Mouse (Mus musculus) lung, embryonic 14.5 days (tissue): ENCODE measurements around the gene Irx4. TPM values are rescaled to one million over a fixed set of nuclear protein-coding genes. Genes with fewer than 3 reads are reported as not detected.
A peak's percentile ranks its signal among the peaks of the same experiment; 100 is the strongest.

Experiments
- ATAC-seq: fragments of 200-750 bp; cut with Nextera tagmentation; 2 replicates; pipeline ENCODE4 v1.8.0; 2017; ENCODE audit warnings: mild to moderate bottlenecking, moderate TSS enrichment, moderate library complexity; ENCODE audit not compliant: insufficient read depth
- DNase-seq: peaks from one replicate; pipeline ENCODE4 v3.0.0-alpha.2; 2015
- H3K27ac ChIP-seq: fragments of 300-500 bp; sonication (generic); 2 replicates; pipeline ENCODE4 v1.5.1; 2014; ENCODE audit warnings: low read depth, mild to moderate bottlenecking, moderate library complexity
- H3K27me3 ChIP-seq: fragments of 300-500 bp; sonication (generic); 2 replicates; pipeline ENCODE4 v1.6.1; 2014; ENCODE audit warnings: low read length, control low read depth; ENCODE audit not compliant: insufficient read depth
- H3K36me3 ChIP-seq: fragments of 300-500 bp; sonication (generic); 2 replicates; pipeline ENCODE4 v1.6.1; 2014; ENCODE audit warnings: control low read depth; ENCODE audit not compliant: insufficient read depth
- H3K4me1 ChIP-seq: fragments of 300-500 bp; sonication (generic); 2 replicates; pipeline ENCODE4 v1.6.1; 2014; ENCODE audit warnings: antibody characterized with exemption, control low read depth; ENCODE audit not compliant: insufficient read depth
- H3K4me2 ChIP-seq: fragments of 300-500 bp; sonication (generic); 2 replicates; pipeline ENCODE4 v1.6.1; 2014; ENCODE audit warnings: mild to moderate bottlenecking
- H3K4me3 ChIP-seq: fragments of 300-500 bp; sonication (generic); 2 replicates; pipeline ENCODE4 v1.5.1; 2014; ENCODE audit warnings: low read depth, low read length
- H3K9ac ChIP-seq: fragments of 300-500 bp; sonication (generic); 2 replicates; pipeline ENCODE4 v1.6.1; 2014
- H3K9me3 ChIP-seq: fragments of 300-500 bp; sonication (generic); 2 replicates; pipeline ENCODE4 v1.6.1; 2016; ENCODE audit warnings: low read depth, low read length, control low read depth
- CTCF ChIP-seq: IDR thresholded peaks from 2 replicates; pipeline ENCODE4 v1.5.1; 2016; ENCODE audit warnings: antibody characterized with exemption, low read depth
- WGBS: fragments of 180-500 bp; shearing (Covaris S2); extraction: QIAGEN DNeasy Blood & Tissue Kit; methylation state at CpG from one replicate; pipeline ENCODE4 v1.1.7; 2014; 5-methylcytosine and 5-hydroxymethylcytosine counted together
- polyA plus RNA-seq: library from polyadenylated mRNA; unstranded; fragments of >200 nt; fragmentation: Nextera tagmentation; extraction: Ambion mirVana; gene quantifications from 2 replicates; pipeline ENCODE4 v1.2.1, GENCODE M21; 2014

Gene Irx4
- polyA plus RNA-seq, 1 experiment from 2014 or later, result not detected

DNA sequence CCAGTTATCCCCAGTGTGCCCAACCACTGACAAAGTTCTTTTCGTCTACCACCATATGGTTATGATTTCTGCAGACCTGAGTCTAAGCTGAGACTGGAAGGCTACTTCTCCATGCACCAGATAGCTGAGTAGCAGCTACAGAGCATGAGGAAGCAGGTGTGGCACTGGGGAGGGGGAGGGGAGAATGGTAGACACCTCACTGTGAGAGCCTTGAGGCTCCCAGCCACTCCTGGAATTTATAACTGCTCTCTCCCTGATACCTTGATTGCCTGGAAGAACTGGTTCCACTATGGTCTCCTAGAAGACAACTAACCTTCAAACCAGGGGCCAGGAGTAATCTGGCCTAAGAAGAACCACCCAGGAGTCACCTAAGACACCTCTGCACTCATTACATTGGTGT is 18.9 kb downstream of the Irx4 start:
- Histone ChIP-seq H3K4me3 (no peak overlapping the region), H3K27me3 (peaks cover 8% of the 10 kb centered on the region), H3K27ac (no peak overlapping the region), H3K9ac (no peak overlapping the region), H3K9me3 (no peaks in the 10 kb centered on the region), H3K36me3 (no peaks in the 10 kb centered on the region), H3K4me1 (no peaks in the 10 kb centered on the region), H3K4me2 (no peak overlapping the region)
- ATAC-seq (no peak), DNase-seq (no peak)
- WGBS, result 68% methylated on average over 1 of the region's 1 CpGs
- TF ChIP-seq CTCF, result no peak

GRCm38 (mm10) chr13:73282407-73282806 is 22.1 kb downstream of the Irx4 start:
- H3K4me2 ChIP-seq, result no peak overlapping the region
- H3K27me3 ChIP-seq, result no peaks in the 10 kb centered on the region
- H3K9me3 ChIP-seq, result no peaks in the 10 kb centered on the region
- no peak overlapping the region for H3K4me3 ChIP-seq
- no peak for ATAC-seq
- H3K9ac ChIP-seq, result no peak overlapping the region
- H3K4me1 ChIP-seq, result no peaks in the 10 kb centered on the region
- no peak overlapping the region for H3K27ac ChIP-seq
- no peak for TF ChIP-seq CTCF
- 55% methylated on average over 2 of the region's 2 CpGs for WGBS
- no peak for DNase-seq
- no peaks in the 10 kb centered on the region for H3K36me3 ChIP-seq

DNA sequence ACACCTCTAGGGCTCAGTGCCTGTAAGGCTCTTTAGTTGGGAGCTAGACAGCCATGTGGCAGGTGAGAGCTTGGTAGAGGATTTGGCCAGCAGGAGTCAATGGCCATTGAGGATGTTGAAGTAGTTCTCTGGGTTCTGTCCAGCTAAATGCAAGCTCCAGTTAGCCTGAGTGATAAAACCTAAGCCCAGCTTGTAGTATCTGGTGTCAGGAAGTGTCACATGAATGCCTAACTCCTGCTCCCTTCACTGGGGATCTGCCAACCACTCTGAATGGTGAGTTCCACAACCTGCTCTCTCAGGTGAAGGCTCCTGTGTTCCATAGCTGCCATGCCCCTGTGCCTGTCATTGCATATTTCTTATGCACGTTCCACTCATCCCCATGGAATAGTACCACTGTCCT is 23.3 kb downstream of the Irx4 start:
- ATAC-seq (no peak), DNase-seq (no peak)
- Histone ChIP-seq H3K9me3 (no peaks in the 10 kb centered on the region), H3K27me3 (no peaks in the 10 kb centered on the region), H3K9ac (no peak overlapping the region), H3K4me2 (no peak overlapping the region), H3K27ac (no peak overlapping the region), H3K4me3 (no peak overlapping the region), H3K4me1 (no peaks in the 10 kb centered on the region), H3K36me3 (no peaks in the 10 kb centered on the region)
- TF ChIP-seq CTCF, result no peak
- WGBS, result 88% methylated on average over 1 of the region's 1 CpGs

DNA sequence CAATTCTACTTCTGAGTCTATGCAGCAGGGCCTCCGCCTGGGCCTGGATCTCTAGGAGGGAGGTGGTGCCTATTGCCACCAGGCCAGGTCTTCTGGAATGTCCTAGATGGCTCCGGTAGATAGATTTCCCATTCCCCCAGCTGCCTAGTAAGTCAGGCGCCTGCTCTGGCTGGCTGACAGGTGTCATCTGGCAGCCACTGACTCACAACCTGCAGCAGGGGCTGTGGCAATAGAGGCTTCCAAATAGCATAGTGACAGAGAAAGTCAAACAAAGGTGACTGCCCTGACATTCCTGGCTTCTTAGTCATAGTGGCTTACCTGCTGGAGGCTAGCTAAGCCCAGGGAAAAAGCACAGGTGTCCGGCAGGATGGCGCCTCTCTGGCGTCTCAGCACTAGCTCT is 29.9 kb downstream of the Irx4 start:
- Histone ChIP-seq H3K27me3 (no peaks in the 10 kb centered on the region), H3K4me2 (no peak overlapping the region), H3K9me3 (no peaks in the 10 kb centered on the region), H3K9ac (no peak overlapping the region), H3K36me3 (no peaks in the 10 kb centered on the region), H3K4me1 (no peaks in the 10 kb centered on the region), H3K27ac (peak overlapping the region; percentile 50; the same call in 1 of the 2 replicates), H3K4me3 (no peak overlapping the region)
- DNase-seq (peak; percentile 46), ATAC-seq (peak; percentile 77; the same call in 1 of the 2 replicates)
- 56% methylated on average over 6 of the region's 6 CpGs for WGBS
- no peak for TF ChIP-seq CTCF

DNA sequence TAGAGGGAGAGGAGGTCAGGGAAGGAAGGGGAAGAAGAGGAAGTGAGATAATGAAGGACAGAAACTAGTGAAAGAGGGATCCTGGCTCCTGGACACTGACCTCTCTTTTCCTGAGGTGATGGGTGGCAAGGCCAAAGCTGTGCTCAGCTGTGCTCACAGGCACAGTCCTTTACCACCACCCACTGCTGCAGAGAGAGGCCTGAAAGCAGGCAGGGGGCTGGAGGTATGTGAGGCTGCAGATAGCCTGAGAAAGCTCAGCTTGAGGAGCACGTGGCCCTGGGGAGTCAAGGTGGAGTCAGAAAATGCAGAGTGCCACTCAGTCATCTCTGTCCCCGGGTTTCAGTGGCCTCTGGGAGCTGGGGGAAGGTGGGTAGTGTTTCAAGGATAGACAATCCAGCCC is 30.8 kb downstream of the Irx4 start:
- no peak for TF ChIP-seq CTCF
- no peak overlapping the region for H3K4me2 ChIP-seq
- no peaks in the 10 kb centered on the region for H3K4me1 ChIP-seq
- no peaks in the 10 kb centered on the region for H3K27me3 ChIP-seq
- DNase-seq (no peak), ATAC-seq (0 out of 2 replicates have a peak, but pooled peaks have one; percentile 44)
- no peak overlapping the region for H3K9ac ChIP-seq
- 3% methylated on average over 2 of the region's 2 CpGs for WGBS
- H3K4me3 ChIP-seq, result no peak overlapping the region
- H3K36me3 ChIP-seq, result no peaks in the 10 kb centered on the region
- no peaks in the 10 kb centered on the region for H3K9me3 ChIP-seq
- no peak overlapping the region for H3K27ac ChIP-seq

DNA sequence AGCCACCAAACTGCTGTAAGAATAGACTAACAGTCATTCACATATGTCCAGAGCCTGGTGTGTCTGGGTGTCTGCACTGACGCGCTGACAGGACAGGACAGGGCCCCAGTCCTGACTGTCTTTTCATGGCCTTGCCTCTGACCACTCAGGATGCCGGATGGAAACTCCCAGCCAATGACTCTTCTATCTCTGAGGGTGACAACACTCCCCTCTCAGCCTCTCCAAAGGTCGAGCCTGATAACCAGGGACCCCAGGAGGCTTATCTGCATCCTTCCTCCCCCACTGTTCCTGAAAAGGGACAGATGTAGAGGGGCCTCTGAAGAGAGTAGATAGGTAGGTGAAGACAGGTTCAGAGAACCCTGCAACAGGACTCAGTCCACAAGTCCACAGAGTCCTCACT is 38.4 kb downstream of the Irx4 start:
- TF ChIP-seq CTCF, result no peak

GRCm38 (mm10) chr13:73299322-73299721 is 39.0 kb downstream of the Irx4 start:
- DNase-seq (no peak), ATAC-seq (no peak)
- Histone ChIP-seq H3K9ac (no peak overlapping the region), H3K36me3 (no peaks in the 10 kb centered on the region), H3K4me1 (no peaks in the 10 kb centered on the region), H3K9me3 (no peaks in the 10 kb centered on the region), H3K4me3 (no peak overlapping the region), H3K27ac (no peak overlapping the region), H3K4me2 (no peak overlapping the region), H3K27me3 (no peaks in the 10 kb centered on the region)
- no peak for TF ChIP-seq CTCF
- 76% methylated on average over 5 of the region's 5 CpGs for WGBS

More for the DNA sequence above, 38.4 kb downstream of the Irx4 start:
- 54% methylated on average over 4 of the region's 4 CpGs for WGBS
- H3K9me3 ChIP-seq, result no peaks in the 10 kb centered on the region
- H3K4me2 ChIP-seq, result no peak overlapping the region
- no peak overlapping the region for H3K27ac ChIP-seq
- ATAC-seq (no peak), DNase-seq (no peak)
- no peak overlapping the region for H3K9ac ChIP-seq
- H3K27me3 ChIP-seq, result no peaks in the 10 kb centered on the region
- no peaks in the 10 kb centered on the region for H3K4me1 ChIP-seq
- no peak overlapping the region for H3K4me3 ChIP-seq
- no peaks in the 10 kb centered on the region for H3K36me3 ChIP-seq

DNA sequence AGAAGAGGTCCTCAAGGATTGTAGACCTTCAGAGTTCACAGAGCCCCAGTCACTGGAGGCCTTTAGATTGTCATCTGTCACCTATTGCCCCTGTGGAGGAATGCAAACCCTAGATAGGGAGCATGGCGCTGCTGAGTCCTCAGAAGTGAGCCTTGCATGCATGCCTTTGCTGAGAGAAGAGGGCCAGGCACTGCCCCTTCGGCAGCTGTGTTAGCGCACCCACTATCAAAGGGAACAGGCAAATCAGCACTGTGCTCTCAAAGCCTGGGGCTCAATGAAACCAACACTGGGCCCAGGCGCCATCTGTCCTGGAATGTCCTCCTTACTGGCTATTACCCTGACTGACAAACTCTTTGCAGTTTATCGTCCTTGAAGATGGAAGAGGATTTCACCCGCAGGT is 44.5 kb downstream of the Irx4 start:
- H3K4me3 ChIP-seq, result no peak overlapping the region
- H3K9me3 ChIP-seq, result no peaks in the 10 kb centered on the region
- no peaks in the 10 kb centered on the region for H3K4me1 ChIP-seq
- H3K9ac ChIP-seq, result no peak overlapping the region
- ATAC-seq (no peak), DNase-seq (no peak)
- H3K27me3 ChIP-seq, result no peaks in the 10 kb centered on the region
- no peak for TF ChIP-seq CTCF
- H3K36me3 ChIP-seq, result no peaks in the 10 kb centered on the region
- H3K27ac ChIP-seq, result no peak overlapping the region
- 52% methylated on average over 6 of the region's 6 CpGs for WGBS
- H3K4me2 ChIP-seq, result no peak overlapping the region
